Mouse (Mus musculus) left cerebral cortex, adult 18-20 months (tissue): Measurements from ENCODE around the gene Phgr1. TPM values are rescaled to one million over a fixed set of nuclear protein-coding genes. Genes with fewer than 3 reads are reported as not detected.

Experiments used
- DNase-seq, 2 experiments: peaks; one replicate each; pipeline ENCODE4 v3.0.0; 2021 to 2022; ENCODE audit warnings: low spot score in 2 of 2, mixed read lengths in 1 of 2
- total RNA-seq, 2 experiments: library from RNA; stranded (reverse); gene quantifications; 2 replicates each; pipeline ENCODE4 v1.2.3; 2021

Gene Phgr1
- total RNA-seq, 2 experiments from 2014 or later = not detected

DNA sequence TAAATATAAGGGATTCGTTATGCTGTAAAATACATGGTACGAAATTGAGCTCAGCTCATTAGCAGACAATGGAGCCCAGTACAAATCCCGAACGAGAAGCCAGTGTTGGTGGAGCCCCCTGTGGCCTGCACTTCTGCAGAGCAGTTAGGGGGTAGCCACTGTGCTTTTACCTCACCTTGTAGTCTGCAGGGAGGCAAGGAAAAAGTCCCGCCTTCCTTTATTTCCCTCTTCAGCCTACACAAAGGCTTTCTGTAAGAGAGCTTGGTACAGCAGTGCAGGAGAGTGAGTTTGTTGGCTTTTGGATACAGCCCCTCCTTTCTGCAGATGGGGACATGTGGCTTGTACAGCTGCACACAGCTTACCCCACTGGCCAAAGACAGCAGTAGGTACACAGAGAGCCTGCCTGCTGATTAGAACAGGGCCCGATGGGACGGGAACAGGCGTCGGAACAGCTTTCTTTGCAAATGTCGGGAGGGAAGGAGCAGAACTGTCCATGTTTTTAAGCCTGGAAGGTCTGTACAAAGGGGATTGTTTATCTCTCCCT, 23.2 kb upstream of the Phgr1 start:
- no peak for DNase-seq

GRCm38 (mm10) chr2:118750476-118750875, 22.1 kb upstream of the Phgr1 start:
- no peak for DNase-seq

- DNase-seq = no peak
Observed at GRCm38 (mm10) chr2:118751896-118752791, 20.4 kb upstream of the Phgr1 start.

- DNase-seq = no peak
Observed at GRCm38 (mm10) chr2:118752792-118753108, 19.8 kb upstream of the Phgr1 start.

DNA sequence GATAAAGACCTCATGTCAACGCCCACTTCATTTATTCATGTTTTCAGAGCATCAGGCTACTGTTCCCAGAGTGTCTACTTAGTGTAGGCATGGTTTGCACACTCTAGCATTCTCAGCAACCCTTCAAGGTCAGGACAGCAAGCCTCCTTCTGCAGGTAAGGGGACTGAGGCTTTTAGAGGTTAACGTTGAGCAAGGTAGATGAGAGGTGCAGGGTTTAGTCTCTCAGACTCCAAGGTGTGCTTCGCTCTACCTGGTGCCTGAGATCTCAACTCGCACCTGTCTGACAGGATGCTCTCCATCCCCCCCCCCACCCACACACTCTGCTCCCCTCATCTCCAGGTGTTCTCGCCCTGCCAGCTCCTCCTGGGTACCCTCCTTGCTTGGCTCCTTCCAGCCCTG, 18.4 kb upstream of the Phgr1 start:
- DNase-seq = no peak

GRCm38 (mm10) chr2:118755407-118755806, 17.2 kb upstream of the Phgr1 start:
- DNase-seq = no peak

DNA sequence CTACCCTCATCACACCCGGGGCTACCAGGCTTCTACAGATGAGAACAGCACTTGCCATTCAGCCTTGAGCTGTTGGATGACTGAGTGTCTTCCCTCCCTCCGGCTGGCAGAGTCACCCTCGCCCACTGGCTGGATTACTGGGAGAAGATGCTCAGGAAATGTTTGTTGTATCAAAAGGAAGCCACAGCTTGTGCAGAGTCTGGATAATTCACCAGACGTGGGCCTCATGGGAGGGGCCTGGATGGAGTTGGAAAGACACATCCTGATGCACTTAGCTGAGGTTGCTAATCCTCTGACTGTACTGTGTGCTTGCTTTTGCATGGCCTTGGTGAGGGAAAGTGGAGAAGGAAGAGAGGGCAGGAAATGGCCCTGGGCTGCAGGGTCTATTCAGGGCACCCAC, 16.5 kb upstream of the Phgr1 start:
- DNase-seq = no peak

DNA sequence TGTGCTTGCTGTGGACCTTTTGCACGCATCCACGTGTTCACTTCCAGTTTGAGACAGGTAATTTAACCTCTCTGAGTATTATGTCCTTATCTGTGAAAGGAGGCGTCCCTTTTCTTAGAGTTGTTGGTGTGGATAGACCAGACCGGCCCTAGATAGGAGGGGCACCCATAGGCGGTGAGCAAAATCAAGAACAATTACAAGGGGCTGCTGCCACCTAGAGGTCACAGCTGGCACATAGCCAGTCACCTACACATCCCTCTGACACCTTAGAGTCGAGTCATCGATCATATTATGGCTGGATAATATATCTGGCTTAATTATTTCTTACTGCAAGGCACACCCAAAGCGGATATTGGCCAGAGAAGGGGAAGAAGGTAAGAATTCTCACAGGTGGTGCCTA, 12.7 kb upstream of the Phgr1 start:
- DNase-seq = no peak

GRCm38 (mm10) chr2:118760311-118761025, 12.1 kb upstream of the Phgr1 start:
- DNase-seq = no peak

DNA sequence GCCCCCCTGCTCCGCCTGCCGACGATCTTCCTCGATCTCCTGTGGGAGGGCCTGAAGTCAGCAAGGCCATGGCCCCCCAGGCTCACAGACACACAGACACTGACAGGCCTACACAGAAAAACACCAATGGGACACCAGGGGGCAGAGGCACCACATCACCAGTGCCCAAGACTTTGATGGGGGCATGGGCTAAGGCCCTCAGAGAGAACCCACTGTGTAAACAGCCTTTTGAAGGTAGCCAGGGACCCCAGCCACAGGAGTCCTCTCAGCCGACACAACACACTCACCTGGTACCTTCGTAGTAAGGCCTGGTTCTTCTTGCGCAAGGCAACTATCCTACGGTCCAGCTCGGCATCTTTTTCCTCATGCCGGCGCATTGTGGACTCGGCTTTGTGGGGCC, 11.2 kb upstream of the Phgr1 start:
- DNase-seq = no peak

- DNase-seq = peak; percentile 80 to 86
Observed at GRCm38 (mm10) chr2:118761906-118762783, 10.4 kb upstream of the Phgr1 start, which contains the start of gene Ccdc9b. Gene Ccdc9b, minus strand, starts transcription at chr2:118762661.

- no peak for DNase-seq
Observed at GRCm38 (mm10) chr2:118762784-118763148, 9.8 kb upstream of the Phgr1 start.

GRCm38 (mm10) chr2:118763469-118763868, 9.1 kb upstream of the Phgr1 start:
- peak; percentile 63 to 65 for DNase-seq

DNA sequence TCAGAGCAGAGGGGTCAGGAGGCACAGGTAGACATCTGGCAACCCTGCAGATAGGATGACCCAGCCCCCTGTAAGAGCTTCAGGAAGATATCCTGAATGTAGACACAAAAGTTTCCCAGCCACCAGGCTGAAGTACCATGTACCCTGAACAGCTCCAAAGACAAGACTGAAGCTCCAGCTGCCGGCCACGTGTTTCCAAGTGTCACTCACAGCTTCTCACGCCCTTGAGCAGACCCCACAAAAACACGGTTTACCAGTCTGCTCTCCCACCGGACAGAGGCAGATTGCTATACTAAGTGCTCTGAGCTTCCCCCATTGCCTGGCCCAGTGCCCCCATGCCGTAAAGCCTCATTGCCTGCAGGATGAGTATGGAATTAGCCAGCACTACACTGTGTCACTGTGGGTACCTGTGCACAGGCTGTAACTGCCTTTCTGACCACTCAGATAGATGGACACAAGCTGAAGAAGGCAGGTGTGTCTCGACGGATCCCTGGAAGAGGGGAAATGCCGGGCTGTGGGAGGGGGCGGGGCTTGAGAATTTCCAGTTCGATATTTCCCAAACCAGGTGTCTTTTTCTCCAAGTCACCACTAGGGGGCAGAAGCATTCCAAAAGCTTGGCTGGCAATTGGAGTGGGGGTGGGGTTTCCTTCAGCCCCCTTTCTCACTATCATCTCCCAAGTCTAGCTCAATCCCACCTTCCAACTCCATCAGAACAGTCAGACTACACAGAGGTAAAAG, 8.3 kb upstream of the Phgr1 start:
- DNase-seq = peak; percentile 33 to 54

DNA sequence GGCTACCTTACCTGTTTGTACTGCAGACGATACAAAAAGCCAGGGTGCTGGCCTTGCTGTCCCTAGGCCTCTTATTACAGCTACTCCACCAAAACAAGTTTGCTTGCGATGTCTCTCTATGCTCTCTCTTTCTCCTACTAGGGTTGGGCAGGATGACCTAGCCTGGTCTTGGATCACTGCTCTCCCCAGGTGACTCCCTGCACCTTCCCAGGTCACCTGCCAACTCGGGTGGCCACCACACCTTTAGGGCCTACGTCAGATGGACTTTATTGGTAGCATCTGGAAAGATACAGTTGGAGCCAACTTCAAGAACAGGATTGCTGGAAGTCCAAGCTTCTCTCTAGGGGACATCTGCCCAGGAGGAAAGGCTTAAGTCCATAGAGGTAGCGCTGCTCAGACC, 7.7 kb upstream of the Phgr1 start:
- DNase-seq = no peak

DNA sequence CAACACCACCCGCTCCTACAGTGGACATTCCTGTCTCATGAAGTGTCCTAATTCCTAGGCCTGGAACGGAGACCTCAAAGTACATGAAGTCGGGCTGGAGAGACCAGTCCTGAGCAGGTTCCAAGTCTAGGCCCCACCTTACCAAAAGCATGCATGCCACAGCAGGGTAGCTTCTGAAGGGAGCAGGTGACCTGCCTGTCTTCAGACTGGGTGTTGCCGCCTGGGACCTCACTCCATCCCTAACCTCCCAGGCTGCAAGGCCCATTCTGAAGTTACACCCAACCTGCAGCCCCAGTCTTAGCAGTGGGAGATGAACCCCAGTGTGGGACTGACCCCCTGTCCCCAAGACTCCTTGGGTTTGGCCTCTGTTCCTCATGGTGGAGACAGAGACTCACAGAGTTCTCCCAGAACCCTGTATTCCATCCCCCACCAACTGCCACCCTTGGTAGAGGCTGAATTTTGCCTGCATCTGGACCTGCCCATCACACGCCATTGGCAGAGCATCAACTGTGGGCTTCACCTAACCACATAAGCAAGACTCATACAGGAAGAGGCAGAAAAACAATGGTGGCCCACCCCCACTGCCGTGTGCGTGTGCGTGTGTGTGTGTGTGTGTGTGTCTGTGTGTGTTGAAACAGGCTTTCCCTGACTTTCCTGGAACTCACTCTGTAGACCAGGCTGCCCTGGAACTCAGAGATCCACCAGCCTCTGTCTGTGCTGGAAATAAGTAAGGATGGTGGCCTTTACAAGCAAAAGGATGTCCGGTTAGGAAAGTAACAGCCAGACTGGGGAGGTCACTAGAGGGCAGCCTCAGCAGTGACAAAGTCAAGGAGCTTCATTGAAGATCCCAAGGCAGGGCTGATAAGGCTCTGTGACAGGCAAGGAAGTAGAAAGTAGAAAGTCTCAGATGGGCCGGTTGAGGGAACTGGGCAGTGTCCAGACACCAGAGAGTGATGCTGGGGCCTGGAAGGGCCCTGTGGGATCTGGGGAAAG, 6.2 kb upstream of the Phgr1 start:
- no peak for DNase-seq

DNA sequence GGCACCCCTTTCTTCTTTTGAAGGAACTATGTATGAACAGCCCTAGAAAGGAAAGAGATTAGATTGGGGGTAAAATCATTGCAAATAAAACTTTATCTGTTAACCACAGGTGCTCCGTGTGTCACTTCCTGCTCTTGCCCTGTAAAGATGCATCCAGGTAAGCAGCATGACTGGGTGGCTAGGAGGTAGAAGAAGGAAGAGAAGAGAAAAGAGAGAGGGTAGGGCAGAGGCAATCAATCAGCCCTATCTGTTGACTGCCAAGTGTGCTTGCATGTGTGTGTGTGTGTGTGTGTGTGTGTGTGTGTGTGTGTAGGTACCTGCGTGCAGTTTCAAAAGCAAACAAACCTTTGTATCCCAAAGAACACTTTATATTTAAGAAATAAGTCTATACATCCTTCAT, 2.0 kb downstream of the Phgr1 start:
- no peak for DNase-seq

GRCm38 (mm10) chr2:118775396-118775795, 2.8 kb downstream of the Phgr1 start:
- DNase-seq = peak; percentile 41 to 51

DNA sequence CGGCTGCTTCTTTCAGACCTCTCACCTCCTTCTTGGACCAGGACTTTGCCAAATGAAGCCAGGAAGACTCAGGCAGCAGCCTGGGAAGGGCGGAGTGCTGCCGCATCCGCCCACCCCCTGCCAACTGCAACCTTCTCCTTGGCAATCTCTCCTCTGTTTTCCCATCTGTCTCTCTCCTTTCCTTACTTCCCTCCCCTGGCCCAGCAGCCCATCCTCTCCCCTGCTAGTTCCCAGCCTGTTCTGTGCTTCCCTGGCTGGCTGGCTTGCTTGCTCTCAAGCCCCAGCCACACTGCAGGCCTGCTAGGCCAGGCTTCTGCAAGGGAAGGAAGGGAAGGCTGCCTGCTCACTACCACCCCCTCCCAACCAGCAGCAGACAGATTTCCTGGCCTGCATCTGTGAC, 3.3 kb downstream of the Phgr1 start:
- peak; percentile 70 to 84 for DNase-seq
